Mouse (Mus musculus): Measurements from ENCODE around the gene Ebi3.

DNA sequence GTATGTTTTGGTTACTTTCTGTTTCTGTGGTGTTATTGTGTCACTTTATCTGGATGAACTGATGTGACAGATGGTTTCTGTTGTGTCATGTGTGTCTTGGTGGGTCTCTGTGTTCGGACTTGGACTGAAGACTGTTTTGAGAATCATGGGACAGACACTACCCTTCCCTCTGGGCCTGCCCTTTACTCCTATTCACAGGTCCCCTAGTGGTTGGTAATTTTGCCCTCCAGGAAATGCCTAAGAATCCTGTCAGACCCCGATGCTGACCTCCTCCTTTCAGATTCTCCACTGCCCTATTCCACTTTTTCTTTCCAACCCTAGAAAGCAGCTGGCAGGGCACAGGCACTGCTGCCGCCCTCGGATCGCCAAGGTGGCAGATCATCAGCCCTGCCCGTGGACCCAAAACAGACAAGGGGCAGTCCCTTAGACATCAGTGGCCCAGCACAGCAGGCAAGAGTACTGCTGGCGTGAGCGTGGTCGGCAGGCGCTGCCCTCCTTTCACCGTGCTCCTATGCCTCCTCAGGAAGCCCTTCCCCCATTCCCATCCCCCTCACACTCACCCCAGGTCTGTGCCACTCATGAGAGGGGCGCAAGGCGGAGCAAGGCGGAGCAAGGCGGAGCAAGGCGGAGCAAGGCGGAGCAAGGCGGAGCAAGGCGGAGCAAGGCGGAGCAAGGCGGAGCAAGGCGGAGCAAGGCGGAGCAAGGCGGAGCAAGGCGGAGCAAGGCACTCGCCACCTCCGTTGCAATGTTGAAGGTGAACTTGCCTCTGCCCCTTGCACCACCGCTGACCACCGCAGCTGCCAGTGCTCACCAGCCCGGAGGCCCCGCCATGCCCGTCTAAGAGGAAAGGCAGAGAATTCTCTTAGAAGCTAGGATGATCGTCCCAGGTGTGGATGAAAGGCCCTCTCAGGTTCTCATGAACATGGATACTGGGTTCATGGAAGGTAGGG is 20.6 kb upstream of the Ebi3 start:
- TF ChIP-seq GATA1 (IDR thresholded peaks at IDR 0.05; ENCODE audit: borderline replicate concordance, low read length) (no peak), FLI1 (IDR thresholded peaks at IDR 0.05; ENCODE audit: low read length) (no peak)

Measured in megakaryocyte, embryonic 14.5 days (primary cell).